Mouse (Mus musculus) cortical plate, adult 2 months (tissue): Measurements from ENCODE around the gene Rxfp3.

Experiments
- CTCF ChIP-seq: fragments of 200-500 bp; IDR thresholded peaks from 2 replicates; pipeline ENCODE4 v1.5.1; 2011; ENCODE audit warnings: mild to moderate bottlenecking, control low read depth, low read length; ENCODE audit not compliant: insufficient read depth; ENCODE audit errors: extremely low read depth
- POLR2A ChIP-seq: fragments of 200-500 bp; IDR thresholded peaks from 2 replicates; pipeline ENCODE4 v1.6.1; 2011; ENCODE audit warnings: mild to moderate bottlenecking, low read length, control low read depth; ENCODE audit not compliant: insufficient read depth; ENCODE audit errors: extremely low read depth

DNA sequence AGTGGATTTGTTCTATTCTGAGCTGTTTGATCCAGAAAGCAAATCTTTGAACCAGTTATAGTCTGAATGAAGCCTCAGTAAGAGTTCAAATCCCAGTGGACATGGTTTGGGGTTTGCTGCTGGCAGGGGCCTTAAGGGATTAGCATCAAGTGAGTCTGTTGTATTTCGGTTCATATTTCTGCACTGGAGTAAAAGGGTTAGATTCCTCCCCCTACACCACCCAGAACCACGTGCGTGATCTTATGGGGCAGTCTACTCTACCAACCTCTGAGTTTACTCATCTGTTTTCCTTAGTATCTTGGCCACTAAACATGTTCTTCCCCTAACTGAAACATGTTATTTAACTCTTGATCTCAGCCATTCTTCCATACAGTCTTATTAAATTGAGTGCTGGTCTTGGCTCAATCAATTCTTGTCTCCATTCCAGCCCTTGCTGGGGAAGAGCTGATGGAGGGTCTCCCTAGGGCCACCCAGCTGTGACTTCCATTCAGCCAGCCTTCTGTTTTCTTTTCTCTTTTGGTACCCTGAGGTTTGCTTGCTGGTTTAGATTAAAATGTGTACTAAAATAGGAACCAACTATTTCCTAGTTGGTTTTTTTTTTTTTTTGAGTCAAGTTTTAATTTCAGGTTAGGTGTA lies 38.1 kb upstream of the Rxfp3 start:
- TF ChIP-seq CTCF (no peak), POLR2A (no peak)
